Mouse (Mus musculus) liver, embryonic 16.5 days (tissue): ENCODE measurements at regions not wholly inside any gene's neighbourhood (a gene's known extent, or its start where the extent isn't known, plus 50 kb on each side); places are given as distances from the start of the nearest gene placed in this dataset.

Experiments used
- ATAC-seq: fragments of 200-750 bp; cut with Nextera tagmentation; 2 replicates; pipeline ENCODE4 v1.8.0; 2017; ENCODE audit warnings: low read depth, mild to moderate bottlenecking, moderate number of reproducible peaks, moderate library complexity
- H3K27ac ChIP-seq: fragments of 300-500 bp; sonication (generic); 2 replicates; pipeline ENCODE4 v1.5.1; 2014; ENCODE audit warnings: mild to moderate bottlenecking, low read length
- H3K27me3 ChIP-seq: fragments of 300-500 bp; sonication (generic); 2 replicates; pipeline ENCODE4 v1.6.1; 2014; ENCODE audit warnings: low read depth, low read length, mixed read lengths; ENCODE audit not compliant: control insufficient read depth, insufficient read depth
- H3K36me3 ChIP-seq: fragments of 300-500 bp; sonication (generic); 2 replicates; pipeline ENCODE4 v1.6.1; 2014; ENCODE audit warnings: mild to moderate bottlenecking; ENCODE audit not compliant: control insufficient read depth, insufficient read depth
- H3K4me1 ChIP-seq: fragments of 300-500 bp; sonication (generic); 2 replicates; pipeline ENCODE4 v1.6.1; 2014; ENCODE audit warnings: low read depth, low read length, mixed read lengths; ENCODE audit not compliant: control insufficient read depth
- H3K4me2 ChIP-seq: fragments of 300-500 bp; sonication (generic); 2 replicates; pipeline ENCODE4 v1.6.1; 2014; ENCODE audit warnings: low read depth, low read length, mixed read lengths
- H3K4me3 ChIP-seq: fragments of 300-500 bp; sonication (generic); 2 replicates; pipeline ENCODE4 v1.5.1; 2014; ENCODE audit warnings: low read depth, mild to moderate bottlenecking, low read length
- H3K9ac ChIP-seq: fragments of 300-500 bp; sonication (generic); 2 replicates; pipeline ENCODE4 v1.6.1; 2014; ENCODE audit warnings: low read depth, low read length
- H3K9me3 ChIP-seq: fragments of 300-500 bp; sonication (generic); replicated peaks from 2 replicates; pipeline ENCODE4 v1.6.1; 2016; ENCODE audit warnings: low read length; ENCODE audit not compliant: control insufficient read depth
- WGBS: fragments of 180-500 bp; shearing (Covaris S2); extraction: QIAGEN DNeasy Blood & Tissue Kit; methylation state at CpG from one replicate; pipeline ENCODE4 v1.1.7; 2014; ENCODE audit not compliant: insufficient replicate concordance; 5-methylcytosine and 5-hydroxymethylcytosine counted together

- 70% methylated on average over 13 of the region's 13 CpGs for WGBS
- H3K27ac ChIP-seq = no peak overlapping the region
- H3K36me3 ChIP-seq = no peaks in the 10 kb centered on the region
- H3K4me3 ChIP-seq = no peak overlapping the region
- no peaks in the 10 kb centered on the region for H3K4me1 ChIP-seq
- H3K9ac ChIP-seq = no peak overlapping the region
- H3K27me3 ChIP-seq = no peaks in the 10 kb centered on the region
- no peak for ATAC-seq
- H3K4me2 ChIP-seq = no peak overlapping the region
- H3K9me3 ChIP-seq = no peaks in the 10 kb centered on the region
Observed at GRCm38 (mm10) chr7:35938123-35938869, 135.5 kb upstream of the Zfp507 start.

- H3K4me2 ChIP-seq = no peak overlapping the region
- no peaks in the 10 kb centered on the region for H3K36me3 ChIP-seq
- no peaks in the 10 kb centered on the region; the same call in none of the 2 replicates for H3K27me3 ChIP-seq
- whole genome bisulfite sequencing = 66% methylated on average over 4 of the region's 4 CpGs
- no peak overlapping the region for H3K9ac ChIP-seq
- no peak for ATAC-seq
- no peaks in the 10 kb centered on the region; the same call in 1 of the 2 replicates for H3K9me3 ChIP-seq
- H3K4me3 ChIP-seq = no peak overlapping the region
- H3K4me1 ChIP-seq = no peaks in the 10 kb centered on the region
- H3K27ac ChIP-seq = no peak overlapping the region
Observed at GRCm38 (mm10) chr7:35926749-35927148, 123.9 kb upstream of the Zfp507 start.

GRCm38 (mm10) chr7:35922582-35922981 is 119.8 kb upstream of the Zfp507 start:
- WGBS = 28% methylated on average over 9 of the region's 9 CpGs
- H3K36me3 ChIP-seq = no peaks in the 10 kb centered on the region

GRCm38 (mm10) chr7:35920884-35921283 is 118.1 kb upstream of the Zfp507 start:
- H3K9me3 ChIP-seq = no peaks in the 10 kb centered on the region; the same call in 1 of the 2 replicates
- H3K4me3 ChIP-seq = no peak overlapping the region
- no peak overlapping the region for H3K9ac ChIP-seq
- 28% methylated on average over 9 of the region's 9 CpGs for WGBS
- H3K4me1 ChIP-seq = no peaks in the 10 kb centered on the region
- H3K27ac ChIP-seq = no peak overlapping the region
- H3K27me3 ChIP-seq = no peaks in the 10 kb centered on the region; the same call in none of the 2 replicates
- H3K36me3 ChIP-seq = no peaks in the 10 kb centered on the region
- no peak for ATAC-seq
- H3K4me2 ChIP-seq = no peak overlapping the region

More at GRCm38 (mm10) chr7:35922582-35922981, 119.8 kb upstream of the Zfp507 start:
- Histone ChIP-seq H3K9ac (no peak overlapping the region), H3K27ac (no peak overlapping the region), H3K4me2 (no peak overlapping the region), H3K4me1 (no peaks in the 10 kb centered on the region), H3K9me3 (no peaks in the 10 kb centered on the region; the same call in 1 of the 2 replicates), H3K27me3 (no peaks in the 10 kb centered on the region; the same call in none of the 2 replicates), H3K4me3 (no peak overlapping the region)
- ATAC-seq = no peak

- Histone ChIP-seq H3K9me3 (no peaks in the 10 kb centered on the region; the same call in 1 of the 2 replicates), H3K36me3 (no peaks in the 10 kb centered on the region), H3K4me1 (no peaks in the 10 kb centered on the region), H3K27me3 (no peaks in the 10 kb centered on the region; the same call in none of the 2 replicates), H3K4me2 (no peak overlapping the region), H3K27ac (no peak overlapping the region), H3K4me3 (no peak overlapping the region), H3K9ac (no peak overlapping the region)
- WGBS = 23% methylated on average over 11 of the region's 11 CpGs
- no peak for ATAC-seq
Observed at GRCm38 (mm10) chr7:35920194-35920609, 117.4 kb upstream of the Zfp507 start.

- Histone ChIP-seq H3K9ac (no peak overlapping the region), H3K36me3 (no peaks in the 10 kb centered on the region), H3K4me3 (no peak overlapping the region), H3K27me3 (no peaks in the 10 kb centered on the region), H3K4me1 (no peaks in the 10 kb centered on the region), H3K4me2 (no peak overlapping the region), H3K27ac (no peak overlapping the region), H3K9me3 (no peaks in the 10 kb centered on the region)
- ATAC-seq = no peak
- WGBS = 54% methylated on average over 8 of the region's 8 CpGs
Observed at GRCm38 (mm10) chr7:35910109-35910706, 107.4 kb upstream of the Zfp507 start.

- no peak overlapping the region for H3K9ac ChIP-seq
- no peak overlapping the region for H3K27ac ChIP-seq
- WGBS = 7% methylated on average over 17 of the region's 17 CpGs
- no peaks in the 10 kb centered on the region; the same call in 1 of the 2 replicates for H3K9me3 ChIP-seq
- no peak overlapping the region for H3K4me3 ChIP-seq
- no peaks in the 10 kb centered on the region for H3K4me1 ChIP-seq
- no peak for ATAC-seq
- no peaks in the 10 kb centered on the region for H3K27me3 ChIP-seq
- H3K4me2 ChIP-seq = no peak overlapping the region
- no peaks in the 10 kb centered on the region for H3K36me3 ChIP-seq
Observed at GRCm38 (mm10) chr7:35901942-35902381, 99.2 kb upstream of the Zfp507 start.

- no peaks in the 10 kb centered on the region for H3K4me1 ChIP-seq
- ATAC-seq = no peak
- WGBS = 57% methylated on average over 6 of the region's 6 CpGs
- no peaks in the 10 kb centered on the region for H3K27me3 ChIP-seq
- H3K4me3 ChIP-seq = no peak overlapping the region
- no peak overlapping the region for H3K9ac ChIP-seq
- H3K36me3 ChIP-seq = no peaks in the 10 kb centered on the region
- no peak overlapping the region for H3K27ac ChIP-seq
- H3K9me3 ChIP-seq = no peaks in the 10 kb centered on the region; the same call in 1 of the 2 replicates
- H3K4me2 ChIP-seq = no peak overlapping the region
Observed at GRCm38 (mm10) chr7:35898701-35899445, 96.1 kb upstream of the Zfp507 start.
